Mouse (Mus musculus) embryonic facial prominence, embryonic 10.5 days (tissue): ENCODE results near the gene Ackr4. TPM values are rescaled to one million over a fixed set of nuclear protein-coding genes. Genes with fewer than 3 reads are reported as not detected.

ENCODE experiments used
- DNase-seq: peaks from one replicate; pipeline ENCODE4 v3.0.0-alpha.2; 2017; ENCODE audit warnings: low spot score
- H3K27ac ChIP-seq: fragments of 300-500 bp; sonication (generic); replicated peaks from 2 replicates; pipeline ENCODE4 v1.5.1; 2016; ENCODE audit warnings: mild to moderate bottlenecking
- H3K27me3 ChIP-seq: fragments of 300-500 bp; sonication (generic); replicated peaks from 2 replicates; pipeline ENCODE4 v1.6.1; 2016; ENCODE audit warnings: low read depth, mild to moderate bottlenecking; ENCODE audit not compliant: poor library complexity, severe bottlenecking
- H3K36me3 ChIP-seq: fragments of 300-500 bp; sonication (generic); replicated peaks from 2 replicates; pipeline ENCODE4 v1.6.1; 2016; ENCODE audit warnings: mild to moderate bottlenecking, moderate library complexity
- H3K4me1 ChIP-seq: fragments of 300-500 bp; sonication (generic); 2 replicates; pipeline ENCODE4 v1.6.1; 2016
- H3K4me3 ChIP-seq: fragments of 300-500 bp; sonication (generic); 2 replicates; pipeline ENCODE4 v1.5.1; 2016; ENCODE audit warnings: mild to moderate bottlenecking, moderate library complexity
- H3K9me3 ChIP-seq: fragments of 300-500 bp; sonication (generic); 2 replicates; pipeline ENCODE4 v1.6.1; 2016; ENCODE audit warnings: mild to moderate bottlenecking
- WGBS: fragments of 180-500 bp; shearing (Covaris S2); methylation state at CpG from one replicate; pipeline ENCODE4 v1.1.7; 2016; 5-methylcytosine and 5-hydroxymethylcytosine counted together
- polyA plus RNA-seq: library from polyadenylated mRNA; unstranded; fragments of >200 nt; fragmentation: Nextera tagmentation; extraction: Ambion mirVana; gene quantifications from 2 replicates; pipeline ENCODE4 v1.2.1, GENCODE M21; 2016

Gene Ackr4
- polyA plus RNA-seq, 1 experiment from 2014 or later: 0.19 TPM

DNA sequence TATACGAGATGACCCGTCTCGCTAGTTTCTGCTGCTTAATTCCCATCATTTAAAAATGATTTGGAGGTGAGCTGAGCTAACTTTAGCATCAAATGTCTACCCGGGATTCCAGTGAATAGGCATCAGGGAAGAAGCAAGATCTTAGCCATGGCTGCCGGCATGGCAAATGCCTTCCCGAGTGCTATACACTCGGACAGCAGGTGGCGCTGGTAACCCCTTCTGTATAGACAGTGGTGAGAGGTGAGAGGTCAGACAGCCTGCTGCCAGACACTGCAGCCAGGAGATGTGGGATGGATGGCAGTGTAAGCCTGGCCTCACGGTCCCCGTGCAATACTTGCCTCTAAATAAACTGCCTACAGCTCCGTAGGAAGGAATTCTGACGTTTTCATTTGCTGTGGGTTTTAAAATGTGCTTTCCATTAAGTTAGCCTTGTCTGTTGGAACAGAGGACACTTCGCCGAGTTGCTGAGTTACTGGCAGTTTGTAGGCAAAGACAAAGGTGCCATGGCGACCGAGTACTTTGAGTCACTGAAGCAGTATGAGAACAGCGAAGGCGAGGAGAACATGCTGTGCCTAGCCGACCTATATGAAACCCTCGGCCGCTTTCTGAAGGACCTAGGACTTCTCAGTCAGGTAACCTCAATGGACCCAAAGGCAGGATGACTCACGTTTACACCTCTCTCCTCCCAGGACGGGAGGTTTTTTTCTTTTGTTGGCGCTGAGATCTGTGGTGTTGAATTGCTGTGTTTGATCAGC lies 91.3 kb downstream of the Ackr4 start:
- Histone ChIP-seq H3K4me3 (no peak overlapping the region), H3K27ac (no peak overlapping the region), H3K27me3 (no peaks in the 10 kb centered on the region), H3K4me1 (peaks cover 7% of the 10 kb centered on the region), H3K36me3 (peaks cover 33% of the 10 kb centered on the region), H3K9me3 (no peaks in the 10 kb centered on the region)
- DNase-seq: peak; percentile 82
- 49% methylated on average over 24 of the region's 24 CpGs for WGBS

GRCm38 (mm10) chr9:104034718-104035117 lies 92.0 kb downstream of the Ackr4 start:
- DNase-seq: no peak
- H3K27ac ChIP-seq: no peak overlapping the region
- 74% methylated on average over 6 of the region's 6 CpGs for WGBS
- H3K27me3 ChIP-seq: no peaks in the 10 kb centered on the region
- no peak overlapping the region for H3K4me3 ChIP-seq
- peaks cover 7% of the 10 kb centered on the region for H3K4me1 ChIP-seq
- H3K36me3 ChIP-seq: peaks cover 33% of the 10 kb centered on the region
- no peaks in the 10 kb centered on the region for H3K9me3 ChIP-seq

- Histone ChIP-seq H3K27ac (no peak overlapping the region), H3K36me3 (peaks cover 30% of the 10 kb centered on the region), H3K4me1 (peaks cover 7% of the 10 kb centered on the region), H3K27me3 (no peaks in the 10 kb centered on the region), H3K9me3 (no peaks in the 10 kb centered on the region), H3K4me3 (no peak overlapping the region)
- no peak for DNase-seq
- WGBS: 85% methylated on average over 8 of the region's 8 CpGs
Observed at GRCm38 (mm10) chr9:104034231-104034630, 92.5 kb downstream of the Ackr4 start.

Other genes with a start within 250 kb of the Ackr4 start
- 3.7 and 4.4 TPM in 2 replicates for gene Nphp3, start 124.4 kb downstream of the Ackr4 start, polyA plus RNA-seq
- gene Gm28305, start 86.3 kb downstream of the Ackr4 start, polyA plus RNA-seq: not detected in 2 replicates
- gene Uba5, start 63.8 kb downstream of the Ackr4 start, polyA plus RNA-seq: 45.7 TPM in 2 replicates
- 9.7 and 10.2 TPM in 2 replicates for gene Acad11, start 63.6 kb downstream of the Ackr4 start, polyA plus RNA-seq
- gene Dnajc13, start 136.0 kb upstream of the Ackr4 start, polyA plus RNA-seq: 19.1 and 19.3 TPM in 2 replicates
- 0.53 and 0.97 TPM in 2 replicates for gene Acpp, start 210.8 kb upstream of the Ackr4 start, polyA plus RNA-seq